Mouse (Mus musculus): ENCODE data around the gene R3hdml. TPM values are rescaled to one million over a fixed set of nuclear protein-coding genes. Genes with fewer than 3 reads are reported as not detected.

The R3hdml gene
- polyA plus RNA-seq, 2 experiments = not detected

DNA sequence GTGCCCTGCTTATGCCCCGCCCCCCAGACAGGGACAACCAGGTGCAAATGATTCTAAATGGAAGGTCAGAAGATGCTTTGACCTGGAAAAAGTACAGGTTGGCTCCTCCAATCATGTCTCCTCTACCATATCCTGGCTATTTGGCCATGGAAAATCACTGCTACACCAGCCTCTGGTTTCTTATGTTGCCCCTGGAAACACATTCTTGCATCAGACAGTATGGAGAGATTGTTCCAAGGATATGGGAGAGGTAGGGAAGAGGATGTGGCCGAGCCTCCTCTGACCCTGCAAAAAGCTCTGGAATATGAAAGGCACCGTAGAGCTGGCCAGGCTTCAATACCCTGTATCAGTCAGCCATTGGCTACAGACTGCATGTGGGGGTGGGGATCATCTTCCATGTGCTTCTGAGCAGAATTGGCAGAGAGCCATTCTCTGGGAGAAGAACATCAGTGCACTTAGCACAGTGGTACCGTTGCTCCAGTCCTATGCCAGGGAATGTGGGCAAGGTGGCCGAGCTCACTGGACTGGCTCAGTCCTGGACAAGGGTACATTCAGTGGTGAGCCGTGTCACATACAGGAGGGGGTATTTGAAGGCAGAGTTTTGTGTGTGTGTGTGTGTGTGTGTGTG, 41.3 kb upstream of the R3hdml start:
- H3K4me1 ChIP-seq (replicated peaks; ENCODE audit: control insufficient read depth in 2 of 2, insufficient read depth in 2 of 2, low read length in 1 of 2) = no peaks in the 10 kb centered on the region
- H3K36me3 ChIP-seq (replicated peaks; ENCODE audit: control insufficient read depth, insufficient read depth, low read depth) = no peaks in the 10 kb centered on the region
- no peak overlapping the region for H3K27ac ChIP-seq
- H3K9ac ChIP-seq (replicated peaks) = no peak overlapping the region
- WGBS (ENCODE audit: insufficient replicate concordance) = 51% methylated on average over 6 of the region's 6 CpGs
- no peak for DNase-seq (ENCODE audit: low read depth in 3 of 3, low spot score in 3 of 3)
- no peak overlapping the region for H3K4me2 ChIP-seq (ENCODE audit: low read depth)
- no peak overlapping the region for H3K4me3 ChIP-seq (ENCODE audit: insufficient read depth in 1 of 2, low read depth in 2 of 2, low read length in 2 of 2)
- no peak for TF ChIP-seq CTCF (IDR thresholded peaks at IDR 0.05; ENCODE audit: low read depth)
- TF ChIP-seq EP300 (IDR thresholded peaks at IDR 0.05; ENCODE audit: low read depth) = no peak
- H3K9me3 ChIP-seq (ENCODE audit: control insufficient read depth, low read length) = no peaks in the 10 kb centered on the region
- no peak for ATAC-seq (ENCODE audit: insufficient read depth)
- H3K27me3 ChIP-seq (ENCODE audit: control insufficient read depth, insufficient read depth, low read length) = no peaks in the 10 kb centered on the region

GRCm38 (mm10) chr2:163452738-163453137, 39.4 kb upstream of the R3hdml start:
- no peak overlapping the region for H3K4me3 ChIP-seq (ENCODE audit: insufficient read depth in 1 of 2, low read depth in 2 of 2, low read length in 2 of 2)
- no peak overlapping the region for H3K27ac ChIP-seq
- DNase-seq (ENCODE audit: low read depth in 3 of 3, low spot score in 3 of 3) = no peak
- ATAC-seq (ENCODE audit: insufficient read depth) = no peak
- H3K4me2 ChIP-seq (ENCODE audit: low read depth) = no peak overlapping the region
- no peaks in the 10 kb centered on the region for H3K36me3 ChIP-seq (replicated peaks; ENCODE audit: control insufficient read depth, insufficient read depth, low read depth)
- H3K4me1 ChIP-seq (replicated peaks; ENCODE audit: control insufficient read depth in 2 of 2, insufficient read depth in 2 of 2, low read length in 1 of 2) = no peaks in the 10 kb centered on the region
- no peaks in the 10 kb centered on the region for H3K9me3 ChIP-seq (ENCODE audit: control insufficient read depth, low read length)
- H3K9ac ChIP-seq (replicated peaks) = no peak overlapping the region
- H3K27me3 ChIP-seq (ENCODE audit: control insufficient read depth, insufficient read depth, low read length) = no peaks in the 10 kb centered on the region
- TF ChIP-seq EP300 (IDR thresholded peaks at IDR 0.05; ENCODE audit: low read depth) (no peak), CTCF (IDR thresholded peaks at IDR 0.05; ENCODE audit: low read depth) (no peak; the same call in 1 of the 2 replicates)
- WGBS (ENCODE audit: insufficient replicate concordance) = 75% methylated on average over 6 of the region's 6 CpGs

DNA sequence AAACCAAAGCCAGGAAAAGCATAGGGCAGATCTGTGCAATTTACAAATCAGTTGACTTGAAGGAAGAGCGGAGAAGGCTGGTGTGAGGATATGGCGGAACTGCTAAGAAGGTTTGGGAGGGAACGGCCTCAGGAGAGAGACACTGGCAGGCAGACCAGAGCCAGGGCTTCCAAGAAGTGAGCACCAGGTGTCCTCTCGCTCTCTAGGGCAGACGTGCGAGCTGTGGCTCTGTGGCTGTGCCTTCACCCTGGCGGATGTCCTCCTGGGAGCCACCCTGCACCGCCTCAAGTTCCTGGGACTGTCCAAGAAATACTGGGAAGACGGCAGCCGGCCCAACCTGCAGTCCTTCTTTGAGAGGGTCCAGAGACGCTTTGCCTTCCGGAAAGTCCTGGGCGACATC, 38.7 kb upstream of the R3hdml start:
- WGBS (ENCODE audit: insufficient replicate concordance) = 68% methylated on average over 13 of the region's 13 CpGs
- TF ChIP-seq CTCF (IDR thresholded peaks at IDR 0.05; ENCODE audit: low read depth) (no peak), EP300 (IDR thresholded peaks at IDR 0.05; ENCODE audit: low read depth) (no peak)
- ATAC-seq (ENCODE audit: insufficient read depth) (no peak), DNase-seq (ENCODE audit: low read depth in 3 of 3, low spot score in 3 of 3) (no peak)
- Histone ChIP-seq H3K27ac (no peak overlapping the region), H3K36me3 (replicated peaks; ENCODE audit: control insufficient read depth, insufficient read depth, low read depth) (no peaks in the 10 kb centered on the region), H3K9me3 (ENCODE audit: control insufficient read depth, low read length) (no peaks in the 10 kb centered on the region), H3K4me3 (ENCODE audit: insufficient read depth in 1 of 2, low read depth in 2 of 2, low read length in 2 of 2) (no peak overlapping the region), H3K9ac (replicated peaks) (no peak overlapping the region), H3K4me1 (replicated peaks; ENCODE audit: control insufficient read depth in 2 of 2, insufficient read depth in 2 of 2, low read length in 1 of 2) (no peaks in the 10 kb centered on the region), H3K27me3 (ENCODE audit: control insufficient read depth, insufficient read depth, low read length) (no peaks in the 10 kb centered on the region), H3K4me2 (ENCODE audit: low read depth) (no peak overlapping the region)

DNA sequence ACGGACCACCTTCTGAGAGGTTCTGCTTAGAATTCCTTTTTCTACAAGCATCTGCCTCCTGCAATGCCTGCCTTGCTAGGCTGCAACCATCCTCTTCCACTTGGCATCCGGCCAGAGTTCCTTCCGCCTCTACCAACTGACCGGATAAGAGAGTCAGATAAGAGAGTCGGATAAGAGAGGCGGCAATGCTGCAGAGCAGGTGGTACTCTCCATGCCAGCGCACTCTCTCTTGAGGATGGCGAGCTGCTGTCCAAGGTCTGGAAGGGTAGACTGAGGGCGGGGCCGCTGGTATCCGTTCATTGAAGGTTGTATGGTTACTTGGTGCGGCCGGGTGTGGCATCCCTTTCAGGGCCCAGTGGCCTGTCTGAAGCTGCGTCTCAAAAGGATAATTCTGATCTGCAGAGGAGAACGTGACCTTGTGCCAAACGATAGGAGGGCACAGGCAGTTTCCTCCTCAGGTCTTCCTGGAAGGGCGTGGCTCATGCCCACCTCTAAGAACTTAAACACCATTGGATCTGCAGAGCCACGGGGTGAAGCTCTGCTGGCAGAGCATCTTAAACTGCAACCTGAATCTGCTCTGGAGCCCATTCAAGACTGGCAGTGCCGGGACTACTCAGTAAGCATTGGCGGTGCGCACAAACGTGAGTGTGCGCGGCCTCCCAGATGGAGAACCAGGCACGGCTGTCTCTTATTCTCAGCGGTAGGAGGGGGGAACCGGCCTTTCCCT, 33.4 kb upstream of the R3hdml start:
- no peak for TF ChIP-seq CTCF (IDR thresholded peaks at IDR 0.05; ENCODE audit: low read depth)
- no peak for TF ChIP-seq EP300 (IDR thresholded peaks at IDR 0.05; ENCODE audit: low read depth)
- no peaks in the 10 kb centered on the region for H3K4me1 ChIP-seq (replicated peaks; ENCODE audit: control insufficient read depth in 2 of 2, insufficient read depth in 2 of 2, low read length in 1 of 2)
- no peak overlapping the region for H3K4me2 ChIP-seq (ENCODE audit: low read depth)
- H3K27ac ChIP-seq = no peak overlapping the region
- H3K36me3 ChIP-seq (replicated peaks; ENCODE audit: control insufficient read depth, insufficient read depth, low read depth) = no peaks in the 10 kb centered on the region
- ATAC-seq (ENCODE audit: insufficient read depth) (no peak), DNase-seq (ENCODE audit: low read depth in 3 of 3, low spot score in 3 of 3) (no peak)
- no peak overlapping the region for H3K9ac ChIP-seq (replicated peaks)
- peaks cover 2% of the 10 kb centered on the region; the same call in 1 of the 2 replicates for H3K27me3 ChIP-seq (ENCODE audit: control insufficient read depth, insufficient read depth, low read length)
- H3K4me3 ChIP-seq (ENCODE audit: insufficient read depth in 1 of 2, low read depth in 2 of 2, low read length in 2 of 2) = no peak overlapping the region
- H3K9me3 ChIP-seq (ENCODE audit: control insufficient read depth, low read length) = no peaks in the 10 kb centered on the region
- 32% methylated on average over 27 of the region's 27 CpGs for WGBS (ENCODE audit: insufficient replicate concordance)

DNA sequence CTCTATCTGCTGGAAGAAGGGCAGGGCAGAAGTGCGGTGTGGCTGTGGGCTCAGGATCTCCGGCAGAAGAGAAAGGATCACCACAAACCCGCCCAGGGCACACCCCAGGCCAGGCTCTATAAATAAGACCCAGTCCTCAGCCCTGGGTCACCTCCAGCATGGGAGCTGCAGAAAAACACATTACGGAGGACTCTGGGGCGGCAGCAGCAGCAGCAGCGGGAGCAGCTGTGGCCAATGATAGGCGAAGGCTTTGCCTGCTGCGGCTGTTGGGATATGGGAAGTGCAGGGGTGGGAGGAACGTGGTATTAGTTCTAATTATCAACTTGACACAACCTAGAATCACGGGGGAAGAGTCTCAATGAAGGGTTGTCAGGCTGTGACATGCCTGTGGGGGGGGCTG, 32.7 kb upstream of the R3hdml start:
- no peak overlapping the region for H3K9ac ChIP-seq (replicated peaks)
- H3K4me1 ChIP-seq (replicated peaks; ENCODE audit: control insufficient read depth in 2 of 2, insufficient read depth in 2 of 2, low read length in 1 of 2) = no peaks in the 10 kb centered on the region
- ATAC-seq (ENCODE audit: insufficient read depth) (no peak), DNase-seq (ENCODE audit: low read depth in 3 of 3, low spot score in 3 of 3) (no peak)
- TF ChIP-seq EP300 (IDR thresholded peaks at IDR 0.05; ENCODE audit: low read depth) (no peak), CTCF (IDR thresholded peaks at IDR 0.05; ENCODE audit: low read depth) (no peak)
- no peak overlapping the region for H3K4me3 ChIP-seq (ENCODE audit: insufficient read depth in 1 of 2, low read depth in 2 of 2, low read length in 2 of 2)
- H3K4me2 ChIP-seq (ENCODE audit: low read depth) = no peak overlapping the region
- no peaks in the 10 kb centered on the region for H3K36me3 ChIP-seq (replicated peaks; ENCODE audit: control insufficient read depth, insufficient read depth, low read depth)
- H3K27me3 ChIP-seq (ENCODE audit: control insufficient read depth, insufficient read depth, low read length) = peaks cover 2% of the 10 kb centered on the region; the same call in 1 of the 2 replicates
- no peaks in the 10 kb centered on the region for H3K9me3 ChIP-seq (ENCODE audit: control insufficient read depth, low read length)
- no peak overlapping the region for H3K27ac ChIP-seq
- 26% methylated on average over 10 of the region's 10 CpGs for WGBS (ENCODE audit: insufficient replicate concordance)

Measured in liver, embryonic 14.5 days (tissue).